10 mouse cellular contexts compared by ENCODE assay signal in the genomic region with DNA sequence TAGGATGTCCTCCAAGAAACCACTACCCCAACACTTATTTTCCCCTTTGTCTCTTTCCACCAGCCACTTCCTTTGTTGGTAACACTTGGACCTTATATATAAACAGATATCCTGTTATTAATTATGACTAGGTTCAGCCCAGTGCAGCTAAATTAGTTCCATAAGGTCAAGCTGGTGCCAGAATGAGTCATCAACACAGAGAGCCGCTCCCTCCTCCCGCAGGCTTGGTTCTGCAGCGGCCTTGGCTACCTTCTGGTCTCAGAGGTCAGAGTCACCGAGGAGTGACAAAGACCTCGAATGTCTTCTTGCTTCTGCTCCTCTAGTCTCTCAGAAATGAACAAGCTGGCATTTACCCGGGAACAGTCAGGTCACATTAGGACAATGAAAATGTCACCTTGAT.
DNase-seq lines count a peak whose midpoint lies in the region; ATAC-seq lines count a peak whose summit lies in the region.
"Had no signal": no experiment of that assay in that cellular context is flagged by ENCODE, and none has a peak within 500 bp of the region (broad histone marks: within the 10 kb centered on the region; RNA-seq: fewer than 3 reads in every experiment).

No protein-coding gene starts in this region.

- H3K36me3 ChIP-seq in midbrain, embryonic 10.5 days = no peaks in the 10 kb centered on the region
- no peaks in the 10 kb centered on the region for H3K36me3 ChIP-seq in midbrain, embryonic 14.5 days (ENCODE audit: control insufficient read depth, insufficient read depth, low read length)
- no peaks in the 10 kb centered on the region for H3K36me3 ChIP-seq in hindbrain, embryonic 12.5 days
- no peaks in the 10 kb centered on the region for H3K36me3 ChIP-seq in limb, embryonic 13.5 days
- H3K36me3 ChIP-seq: embryonic facial prominence, embryonic 15.5 days had no signal

- 0 out of 2 replicates have a peak overlapping the region, but pooled peaks have one; percentile 28 for H3K27ac ChIP-seq in midbrain, embryonic 10.5 days (replicated peaks)
- H3K27ac ChIP-seq in midbrain, embryonic 14.5 days (replicated peaks; ENCODE audit: low read depth, low read length) = no peak overlapping the region
- H3K27ac ChIP-seq in hindbrain, embryonic 12.5 days = no peak overlapping the region
- no peak overlapping the region for H3K27ac ChIP-seq in limb, embryonic 13.5 days
- H3K27ac ChIP-seq: embryonic facial prominence, embryonic 15.5 days; liver, embryonic 14.5 days had no signal

- H3K4me1 ChIP-seq in midbrain, embryonic 10.5 days = peaks cover 7% of the 10 kb centered on the region
- H3K4me1 ChIP-seq in midbrain, embryonic 14.5 days (ENCODE audit: control insufficient read depth, insufficient read depth, low read length) = peaks cover 8% of the 10 kb centered on the region; the same call in 1 of the 2 replicates
- no peaks in the 10 kb centered on the region; the same call in 1 of the 2 replicates for H3K4me1 ChIP-seq in hindbrain, embryonic 12.5 days
- H3K4me1 ChIP-seq in limb, embryonic 13.5 days = peaks cover 21% of the 10 kb centered on the region

- no peaks in the 10 kb centered on the region for H3K27me3 ChIP-seq in midbrain, embryonic 10.5 days (ENCODE audit: low read depth, poor library complexity, severe bottlenecking)
- no peaks in the 10 kb centered on the region for H3K27me3 ChIP-seq in midbrain, embryonic 14.5 days (ENCODE audit: control insufficient read depth, insufficient read depth, low read length)
- H3K27me3 ChIP-seq in hindbrain, embryonic 12.5 days = no peaks in the 10 kb centered on the region
- no peaks in the 10 kb centered on the region for H3K27me3 ChIP-seq in limb, embryonic 13.5 days
- H3K27me3 ChIP-seq: embryonic facial prominence, embryonic 15.5 days had no signal

- H3K4me2 ChIP-seq in midbrain, embryonic 14.5 days (ENCODE audit: low read length) = no peak overlapping the region
- H3K4me2 ChIP-seq in hindbrain, embryonic 12.5 days (replicated peaks) = no peak overlapping the region
- H3K4me2 ChIP-seq in limb, embryonic 13.5 days (replicated peaks) = no peak overlapping the region
- H3K4me2 ChIP-seq: embryonic facial prominence, embryonic 15.5 days had no signal

- H3K9ac ChIP-seq in midbrain, embryonic 14.5 days (replicated peaks; ENCODE audit: low read length) = no peak overlapping the region
- no peak overlapping the region for H3K9ac ChIP-seq in hindbrain, embryonic 12.5 days
- no peak overlapping the region for H3K9ac ChIP-seq in limb, embryonic 13.5 days
- H3K9ac ChIP-seq: embryonic facial prominence, embryonic 15.5 days; liver, embryonic 14.5 days had no signal

- no peaks in the 10 kb centered on the region for H3K9me3 ChIP-seq in midbrain, embryonic 10.5 days (replicated peaks)
- no peaks in the 10 kb centered on the region for H3K9me3 ChIP-seq in midbrain, embryonic 14.5 days (ENCODE audit: control insufficient read depth, low read length)
- H3K9me3 ChIP-seq in hindbrain, embryonic 12.5 days (replicated peaks) = no peaks in the 10 kb centered on the region
- no peaks in the 10 kb centered on the region for H3K9me3 ChIP-seq in limb, embryonic 13.5 days
- H3K9me3 ChIP-seq: embryonic facial prominence, embryonic 15.5 days had no signal

- 80% methylated on average over 6 of the region's 6 CpGs for WGBS in midbrain, embryonic 10.5 days
- WGBS in midbrain, embryonic 14.5 days = 64% methylated on average over 6 of the region's 6 CpGs
- WGBS in hindbrain, embryonic 12.5 days = 55% methylated on average over 6 of the region's 6 CpGs
- WGBS in limb, embryonic 13.5 days = 22% methylated on average over 6 of the region's 6 CpGs

- no peak for DNase-seq in midbrain, embryonic 10.5 days (ENCODE audit: low spot score)
- no peak for DNase-seq in midbrain, embryonic 14.5 days
- peak; percentile 13 for DNase-seq in cerebellum, adult 9-10 months
- DNase-seq in c-Kit-positive CD71-positive TER-119-positive erythroid progenitor cells, embryonic 14.5 days (ENCODE audit: low spot score) = no peak
- DNase-seq in frontal cortex, postnatal 25 days (ENCODE audit: low spot score in 2 of 2) = no peak
- DNase-seq in thymus, postnatal 36 days = no peak

- no peak overlapping the region for H3K4me3 ChIP-seq in midbrain, embryonic 10.5 days
- no peak overlapping the region for H3K4me3 ChIP-seq in midbrain, embryonic 14.5 days (replicated peaks; ENCODE audit: low read depth, low read length)
- no peak overlapping the region for H3K4me3 ChIP-seq in hindbrain, embryonic 12.5 days
- no peak overlapping the region for H3K4me3 ChIP-seq in limb, embryonic 13.5 days
- H3K4me3 ChIP-seq: embryonic facial prominence, embryonic 15.5 days had no signal

- no peak for ATAC-seq in midbrain, embryonic 14.5 days (ENCODE audit: low FRiP score, low TSS enrichment)
- ATAC-seq in hindbrain, embryonic 12.5 days (ENCODE audit: low FRiP score) = 0 out of 2 replicates have a peak, but pooled peaks have one; percentile 4
- ATAC-seq in limb, embryonic 13.5 days (ENCODE audit: low FRiP score, low read depth) = peak; percentile 22; the same call in 1 of the 2 replicates
